Mouse (Mus musculus) 3T3-L1 (cell line): ENCODE results near the gene Trmt61a.
"Not testable (repeated sequence)": the region's sequence is repeated elsewhere in the genome, so short reads cannot be mapped to it uniquely, and the experiment has no call there.

ENCODE experiments used
- DNase-seq: peaks from one replicate; pipeline ENCODE4 v3.0.0-alpha.2; 2015; ENCODE audit warnings: low read depth, low spot score

Trmt61a gene

DNA sequence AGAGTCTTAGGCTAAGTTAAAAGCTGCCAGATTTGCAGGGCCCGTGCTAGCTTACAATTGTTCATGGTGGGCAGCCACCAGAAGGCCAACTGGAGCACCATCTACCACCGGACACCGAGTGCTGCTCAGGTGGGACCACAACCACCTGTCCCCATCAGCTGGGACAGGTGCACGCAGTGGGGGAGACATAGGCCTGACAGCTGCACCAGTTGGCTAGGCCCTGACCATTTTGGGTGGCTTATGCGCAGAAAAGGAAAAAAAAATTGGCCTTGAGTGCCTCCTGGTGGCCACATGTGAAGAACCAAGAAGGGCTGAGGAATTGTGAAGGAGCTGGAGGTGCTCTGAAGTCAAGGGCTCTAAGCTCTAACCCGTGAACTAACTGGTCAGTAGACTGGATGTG is 18.3 kb downstream of the Trmt61a start:
- peak; percentile 83 for DNase-seq

DNA sequence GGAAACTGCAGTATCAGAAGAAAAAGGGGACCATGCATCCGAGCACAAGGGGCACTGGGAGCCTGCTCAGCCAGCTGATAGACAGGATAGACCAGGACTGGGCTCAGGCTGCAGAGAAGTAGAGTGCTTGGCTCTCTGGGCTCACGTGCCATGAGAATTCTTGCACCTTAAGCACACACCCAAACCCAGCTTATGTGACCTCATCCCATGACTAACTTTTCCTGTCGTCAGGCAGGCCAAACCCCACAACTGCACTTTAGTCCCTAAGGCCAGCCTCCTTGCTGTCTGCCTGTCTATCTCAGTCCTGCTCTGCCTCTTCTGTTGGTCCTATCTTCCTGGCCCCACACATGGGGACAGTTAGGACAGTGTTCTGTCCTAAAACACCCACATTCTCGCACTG is 19.8 kb downstream of the Trmt61a start:
- DNase-seq = peak; percentile 41

DNA sequence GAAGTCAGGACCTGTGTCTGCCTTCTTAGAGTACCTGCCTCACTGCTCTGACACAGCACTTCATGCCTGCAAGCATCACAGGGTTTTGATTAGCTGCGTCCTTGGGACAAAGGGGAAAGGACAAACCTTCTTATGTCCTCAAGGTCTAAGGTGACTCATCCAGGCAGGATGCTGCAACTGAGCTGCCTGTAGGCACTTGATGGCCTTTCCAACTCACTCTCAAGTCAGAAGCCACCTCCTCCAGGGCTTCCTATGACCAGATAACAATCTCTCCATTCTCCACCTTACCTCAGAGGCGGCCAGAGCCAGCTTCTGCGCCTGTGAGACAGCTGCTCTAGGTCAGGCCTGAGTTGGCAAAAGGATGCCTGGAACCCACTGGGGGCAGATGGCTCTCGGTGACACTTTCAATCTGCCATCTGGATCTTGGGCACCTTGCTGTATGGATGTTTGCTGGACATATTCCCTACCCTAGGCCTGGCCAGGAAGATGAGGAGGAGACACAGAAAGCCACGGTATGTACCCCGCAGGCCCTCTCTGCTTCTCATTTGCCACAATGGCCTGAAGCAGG is 20.5 kb downstream of the Trmt61a start:
- DNase-seq = no peak

DNA sequence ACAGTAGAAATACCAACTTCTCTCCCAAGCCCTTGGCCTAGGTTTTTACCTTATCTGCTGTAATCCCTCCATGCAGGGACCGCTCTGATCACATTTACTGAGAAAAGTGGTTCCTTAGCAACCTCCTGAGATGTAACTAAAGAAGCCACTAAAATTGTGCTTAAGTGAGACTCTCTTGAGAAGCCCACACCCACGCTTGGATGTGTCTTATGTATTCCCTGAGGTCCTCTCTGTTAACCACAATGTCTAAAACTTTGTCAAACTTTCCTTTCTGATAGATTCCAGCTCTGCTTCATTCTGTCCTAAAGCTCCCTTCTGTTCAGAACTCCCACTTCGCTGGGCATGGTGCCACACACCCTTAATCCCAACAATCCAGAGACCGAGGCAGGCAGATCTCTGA is 21.6 kb downstream of the Trmt61a start:
- DNase-seq = no peak

DNA sequence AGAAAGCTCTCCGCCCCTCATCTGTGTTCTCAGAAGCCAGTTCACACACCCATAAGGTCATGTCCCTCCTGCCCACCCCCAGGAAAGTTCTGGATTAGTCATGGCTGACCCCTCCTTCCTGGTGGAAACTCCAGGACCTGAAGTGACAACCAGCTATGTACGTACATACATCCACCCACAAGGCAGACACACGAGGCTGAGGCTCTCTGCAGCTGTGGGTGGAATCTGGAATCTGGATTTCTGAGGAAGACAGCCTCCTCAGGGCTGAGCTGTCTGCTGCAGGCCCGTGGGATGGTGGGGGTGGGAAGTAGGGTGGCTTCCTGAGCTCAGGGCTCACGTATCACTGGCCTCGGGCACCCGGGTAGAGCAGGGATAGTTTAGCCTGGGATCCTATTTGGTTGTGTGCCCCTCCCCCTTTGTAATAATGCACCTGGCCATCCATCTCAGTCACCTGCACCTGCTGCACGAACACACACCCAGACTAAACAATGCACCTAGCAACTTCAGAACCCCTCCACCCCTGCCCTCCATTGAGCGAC is 23.1 kb downstream of the Trmt61a start:
- DNase-seq = peak; percentile 65

DNA sequence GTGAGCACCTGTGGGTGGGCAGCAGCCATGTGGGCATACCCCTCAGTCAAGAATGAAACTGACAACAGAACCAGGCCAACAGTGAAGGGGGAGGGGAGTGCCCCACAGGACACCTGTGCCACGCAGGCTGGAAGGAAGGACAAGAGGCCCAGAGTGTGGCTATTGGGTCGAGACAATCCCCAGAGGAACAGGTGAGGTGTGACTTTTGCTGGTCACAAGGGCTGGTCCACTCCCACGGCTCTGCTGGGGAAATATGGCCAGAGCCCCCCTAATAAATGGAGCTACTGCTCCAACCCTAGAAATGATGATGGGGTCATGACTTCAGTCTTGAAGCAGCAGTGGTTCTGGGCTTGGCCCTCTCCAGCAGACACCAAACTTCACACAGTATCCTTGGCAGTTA is 25.4 kb downstream of the Trmt61a start:
- no peak for DNase-seq

DNA sequence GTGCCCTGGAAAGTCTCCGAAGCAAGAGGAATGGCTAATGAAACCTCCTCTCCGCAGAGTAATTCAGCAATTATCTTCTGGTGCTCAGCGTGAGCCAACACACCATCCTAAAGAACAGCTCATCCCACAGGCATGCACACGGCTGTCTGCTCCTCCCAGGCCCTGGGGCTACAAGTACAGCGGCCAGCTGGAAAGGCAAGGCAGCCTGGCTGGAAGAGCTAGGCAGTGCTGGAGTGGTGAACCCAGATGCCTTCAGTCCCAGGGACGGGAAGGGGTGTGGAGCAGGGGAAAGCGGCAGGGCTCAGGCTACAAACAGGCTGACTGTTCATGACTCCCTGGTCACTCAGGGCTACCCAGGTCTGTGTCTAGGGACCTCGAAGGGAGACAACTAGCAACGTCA is 26.7 kb downstream of the Trmt61a start:
- DNase-seq = peak; percentile 98

DNA sequence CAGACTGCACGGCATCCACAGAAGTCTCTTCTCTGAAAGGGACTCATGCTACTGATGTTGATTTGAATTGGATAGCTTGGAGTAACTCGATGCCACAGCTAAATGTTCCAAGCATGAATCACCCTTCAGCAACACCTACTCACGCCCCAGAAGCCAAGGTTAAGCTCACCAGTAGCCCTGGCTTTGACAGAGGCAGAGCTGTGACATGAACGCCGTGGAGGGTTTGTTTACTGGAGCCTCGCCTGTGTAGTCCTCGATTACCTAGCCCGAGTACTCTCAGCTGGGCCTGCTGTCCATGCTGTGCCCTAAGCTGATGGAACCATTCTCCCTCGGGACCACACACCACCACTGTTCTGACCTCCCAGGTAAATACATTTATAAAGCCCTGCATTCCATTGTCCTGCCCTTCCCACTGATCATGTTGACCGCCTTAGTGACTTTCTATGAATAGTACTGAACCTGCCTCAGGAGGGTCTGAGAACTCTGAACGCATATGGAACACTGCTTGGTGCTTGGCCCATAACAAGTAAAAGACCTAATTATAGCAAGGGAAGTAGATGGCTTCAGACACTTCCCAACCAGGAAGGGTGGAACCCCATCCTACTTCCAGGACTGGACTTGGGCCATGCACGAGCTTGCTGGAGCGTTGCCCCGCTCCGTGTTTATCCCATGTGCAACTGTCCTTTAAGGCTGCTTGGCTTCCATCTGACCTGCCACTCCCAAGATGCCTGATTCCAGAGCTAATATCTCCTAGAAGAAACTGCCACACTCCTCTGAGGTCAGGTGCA is 27.5 kb downstream of the Trmt61a start:
- DNase-seq = peak; percentile 78

DNA sequence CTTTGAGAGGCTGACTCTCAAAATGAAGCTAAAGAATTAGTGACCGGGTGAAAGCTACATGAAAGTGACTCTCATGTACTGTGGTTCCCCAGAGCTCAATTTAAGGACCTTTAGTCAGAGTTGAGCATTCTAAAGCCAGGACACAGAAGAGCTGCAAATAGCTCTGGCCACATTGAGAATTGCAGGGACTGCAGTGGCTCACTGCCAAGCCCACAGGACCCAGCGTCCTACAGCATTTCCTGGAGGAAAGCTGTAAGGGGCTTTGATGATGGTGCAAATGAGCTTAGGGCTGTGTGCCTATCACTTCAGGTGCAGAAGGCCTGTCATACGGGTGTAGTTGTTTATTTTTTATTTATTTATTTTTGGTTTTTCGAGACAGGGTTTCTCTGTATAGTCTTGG is 30.3 kb downstream of the Trmt61a start:
- no peak for DNase-seq

DNA sequence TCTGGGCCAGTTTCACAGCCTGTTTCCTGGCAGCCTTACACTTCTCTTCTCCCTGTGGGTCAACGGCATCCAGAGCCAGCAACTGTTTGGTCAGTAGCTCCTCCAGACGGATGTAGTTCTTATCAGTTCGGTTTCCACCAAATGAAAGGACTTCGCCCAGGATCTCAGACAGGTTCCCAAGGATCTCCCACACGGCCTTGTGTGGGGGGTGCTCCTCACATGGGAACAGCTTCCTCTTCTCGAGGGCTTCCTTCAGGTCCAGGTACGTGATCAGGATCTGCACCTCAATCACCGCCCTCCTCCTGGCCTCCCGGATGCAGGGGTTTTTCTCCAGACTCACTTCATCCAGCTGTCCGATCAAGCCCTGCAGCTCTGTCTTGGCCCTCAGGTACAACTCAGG is 32.2 kb downstream of the Trmt61a start:
- no peak for DNase-seq

DNA sequence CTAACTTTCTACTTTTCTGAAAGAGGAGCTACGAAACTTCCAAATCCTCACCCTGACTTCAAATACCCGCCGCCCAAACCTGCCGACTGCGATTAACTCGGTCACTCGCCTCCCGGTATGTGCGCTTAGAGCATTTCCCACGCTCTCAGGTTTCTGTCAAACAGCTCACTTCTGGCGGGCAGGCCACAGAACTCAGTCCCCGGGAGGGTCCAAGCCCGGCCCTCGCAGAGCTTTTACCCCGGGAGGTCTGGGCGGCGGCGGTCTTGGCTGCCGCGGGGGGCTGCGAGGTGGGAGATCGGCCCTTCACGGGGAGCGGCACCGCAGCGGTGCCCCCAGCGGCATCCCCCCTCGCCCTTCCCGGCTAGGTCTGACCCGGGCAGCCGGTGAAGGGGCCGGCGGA is 34.6 kb downstream of the Trmt61a start:
- peak; percentile 49 for DNase-seq

DNA sequence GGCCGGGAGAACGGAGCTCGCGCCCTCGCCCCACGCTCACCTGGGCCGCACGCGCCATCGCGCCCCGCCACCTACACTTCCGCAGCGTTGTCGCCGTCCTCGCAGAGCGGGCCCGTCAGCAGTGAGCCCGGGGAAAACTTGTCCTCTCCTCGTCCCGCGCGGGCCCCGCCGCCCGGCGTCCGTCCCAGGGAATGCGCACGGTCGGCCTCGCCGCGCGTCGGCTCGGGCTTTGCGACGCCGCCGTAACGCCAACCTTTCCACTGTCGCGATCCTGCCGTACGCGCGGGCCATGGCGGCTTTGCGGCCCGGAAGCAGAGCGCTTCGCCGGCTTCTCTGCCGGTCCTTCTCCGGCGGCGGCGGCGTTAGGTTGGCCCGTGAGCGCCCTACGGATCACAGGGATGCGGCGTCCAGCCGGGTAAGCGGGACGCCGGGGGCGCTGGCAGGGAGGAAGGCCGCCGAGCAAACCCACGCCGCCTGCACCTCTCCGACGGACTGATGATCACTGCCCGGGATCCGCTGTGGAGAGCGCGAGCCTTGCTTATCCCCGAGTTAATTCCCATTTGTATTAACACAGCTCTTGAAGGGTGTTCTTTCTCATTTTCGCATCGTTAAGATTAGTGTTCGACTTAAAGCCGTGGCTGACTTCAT is 35.2 kb downstream of the Trmt61a start, which contains the start of the genes Bag5 and Apopt1:
Bag5 (minus strand) TSS at position 254 of the 648 bp plus-strand sequence.
Apopt1 (plus strand) TSS at position 258 of the 648 bp plus-strand sequence.
- DNase-seq = peak; percentile 74

DNA sequence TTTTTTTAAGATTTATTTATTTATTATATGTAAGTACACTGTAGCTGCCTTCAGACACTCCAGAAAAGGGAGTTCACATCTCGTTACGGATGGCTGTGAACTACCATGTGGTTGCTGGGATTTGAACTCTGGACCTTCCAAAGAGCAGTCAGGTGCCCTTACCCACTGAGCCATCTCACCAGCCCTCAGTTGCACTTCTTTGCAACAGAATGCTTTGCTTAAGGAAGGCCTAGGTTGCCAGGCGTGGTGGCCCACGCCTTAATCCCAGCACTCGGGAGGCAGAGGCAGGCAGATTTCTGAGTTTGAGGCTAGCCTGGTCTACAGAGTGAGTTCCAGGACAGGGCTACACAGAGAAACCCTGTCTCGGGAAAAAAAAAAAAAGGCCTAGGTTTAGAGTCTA is 36.0 kb downstream of the Trmt61a start:
- not testable (repeated sequence) for DNase-seq

DNA sequence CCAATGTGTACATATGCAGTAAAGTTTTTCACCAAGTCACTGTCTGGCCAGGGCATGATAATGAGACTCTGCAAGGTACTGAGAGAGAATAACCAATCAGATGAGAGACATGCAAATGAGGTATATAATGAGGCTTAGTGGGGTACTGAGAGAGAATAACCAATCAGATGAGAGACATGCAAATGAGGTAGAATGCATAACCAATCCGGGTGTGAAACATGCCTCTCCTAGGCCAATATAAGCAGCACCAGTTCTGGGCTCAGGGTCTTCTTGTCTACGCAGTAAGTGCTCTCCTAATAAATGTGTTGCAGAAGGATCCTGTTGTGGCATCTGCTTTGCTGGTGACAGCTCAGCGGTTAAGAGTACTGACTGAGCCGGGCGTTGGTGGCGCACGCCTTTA is 38.6 kb downstream of the Trmt61a start:
- DNase-seq = no peak

DNA sequence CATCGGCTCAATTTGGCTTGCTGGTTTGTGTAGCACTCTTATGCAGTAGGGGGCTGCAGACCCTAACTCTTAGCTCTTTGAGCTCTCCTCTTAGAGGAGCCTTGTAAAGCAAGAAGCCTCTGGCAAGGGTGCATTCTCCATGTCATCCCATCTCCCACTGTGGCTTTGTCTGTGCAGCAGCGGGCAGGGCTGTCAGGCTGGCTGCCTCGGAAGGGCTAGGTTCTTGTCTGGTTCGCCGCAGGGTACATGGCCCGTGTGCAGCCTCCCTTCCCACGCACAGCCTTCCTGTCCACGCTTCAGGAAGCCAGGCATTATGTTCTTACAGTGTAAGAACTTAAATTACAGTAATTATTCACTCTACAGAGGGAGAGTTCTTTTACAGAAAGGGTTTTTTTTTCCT is 40.8 kb downstream of the Trmt61a start:
- no peak for DNase-seq

DNA sequence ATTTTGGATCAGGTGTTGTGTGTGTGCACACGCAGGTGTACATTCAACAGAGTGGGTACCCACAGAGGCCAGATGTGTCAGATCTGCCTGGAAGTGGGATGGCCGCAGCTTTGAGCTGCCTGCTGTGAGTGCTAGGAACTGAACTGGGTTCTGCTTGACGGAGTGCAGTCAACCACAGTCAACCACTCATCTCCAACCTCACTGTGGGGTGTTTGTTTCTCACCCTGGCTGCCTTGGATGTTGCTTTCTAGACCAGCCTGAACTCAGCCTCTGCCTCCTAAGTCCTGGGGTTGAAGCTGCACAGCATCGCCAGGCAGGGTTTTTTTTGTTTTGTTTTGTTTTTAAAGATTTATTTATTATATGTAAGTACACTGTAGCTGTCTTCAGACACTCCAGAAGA is 42.3 kb downstream of the Trmt61a start:
- DNase-seq = no peak

DNA sequence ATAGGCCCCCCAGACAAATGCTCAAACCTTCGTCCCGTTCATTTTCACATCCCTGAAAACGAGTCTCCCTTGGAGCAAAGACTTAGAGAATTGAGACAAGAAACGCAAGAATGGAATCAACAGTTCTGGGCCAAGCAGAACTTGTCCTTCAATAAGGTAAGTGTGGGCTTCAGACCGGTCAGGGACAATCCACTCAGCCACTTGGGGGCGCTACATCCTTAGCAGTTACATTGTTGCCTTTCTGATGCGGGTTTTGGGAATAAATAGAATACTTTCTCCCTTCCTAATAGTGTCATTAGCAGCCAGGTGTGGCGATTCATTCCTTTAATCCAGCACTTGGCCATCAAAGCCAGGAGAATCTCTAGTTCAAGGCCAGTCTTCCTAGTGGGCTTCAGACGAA is 44.7 kb downstream of the Trmt61a start:
- peak; percentile 46 for DNase-seq

DNA sequence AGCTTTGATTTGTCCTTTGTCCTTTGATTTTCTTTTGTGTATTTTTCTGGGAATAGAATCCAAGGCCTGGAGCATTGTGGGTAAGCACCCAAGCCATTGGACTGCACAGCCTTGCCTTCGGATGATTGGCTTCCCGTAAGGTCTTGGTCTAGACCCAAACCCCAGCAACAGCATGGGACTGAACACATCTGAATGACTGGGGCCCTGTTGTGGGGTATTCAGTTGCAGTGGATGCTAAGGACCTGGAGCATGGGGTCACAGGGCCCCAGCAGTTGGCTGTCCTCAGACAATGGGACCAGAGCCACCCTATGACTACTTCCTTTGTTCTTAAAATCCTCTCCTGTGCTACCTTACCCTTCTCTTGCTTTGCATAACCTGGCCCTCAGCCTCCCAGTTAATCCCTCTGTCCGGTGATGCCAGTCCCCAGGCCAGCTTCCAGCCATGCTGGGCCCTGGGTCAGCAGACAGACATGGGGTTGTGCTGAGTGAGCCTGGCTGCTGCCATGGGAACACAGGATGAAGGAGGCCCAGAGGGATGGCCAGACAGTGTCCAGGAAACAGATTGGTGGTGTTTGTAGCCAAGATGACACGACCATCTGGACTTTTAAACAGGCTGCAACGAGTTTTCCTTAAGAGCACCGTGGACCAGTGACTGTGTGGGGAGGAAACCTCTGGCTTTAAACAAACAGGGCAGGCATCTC is 46.9 kb downstream of the Trmt61a start:
- DNase-seq = no peak

DNA sequence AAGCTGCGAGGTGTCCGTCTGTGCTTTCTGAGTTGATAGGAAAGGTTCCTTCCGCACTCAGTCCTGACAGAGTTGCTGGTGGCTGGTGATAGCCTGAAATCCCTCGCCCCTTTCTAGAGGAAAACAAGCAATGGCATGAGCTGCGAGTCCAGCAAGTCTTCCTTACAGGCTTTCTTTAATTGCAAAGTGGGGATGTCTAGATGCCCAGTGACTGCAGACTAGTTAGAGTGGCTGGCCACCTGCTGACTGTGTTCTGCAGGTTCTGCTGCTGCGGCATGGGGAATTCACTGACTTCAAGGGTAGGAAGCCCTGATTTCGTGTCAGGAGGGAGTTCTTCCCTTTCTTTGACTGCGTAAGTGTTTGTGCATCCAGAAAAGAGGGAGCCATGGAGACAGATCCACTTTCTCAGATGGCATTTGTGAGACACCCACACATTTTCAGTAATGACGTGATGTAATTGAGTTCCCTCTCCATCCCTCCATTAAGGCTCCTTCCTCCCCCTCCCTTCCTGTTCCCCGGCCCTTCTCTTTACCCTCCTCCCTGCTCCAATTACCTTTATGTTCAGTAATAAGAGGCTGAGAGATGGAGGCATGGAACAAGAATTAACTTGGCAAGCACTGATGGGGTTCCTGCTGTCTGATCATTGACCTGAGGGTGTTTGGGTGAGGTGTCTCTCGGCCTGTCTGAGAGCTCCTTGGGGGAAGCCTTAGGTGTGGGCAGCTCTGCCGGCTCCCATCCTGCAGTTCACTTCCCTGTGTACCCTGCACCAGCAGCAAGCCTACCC is 47.6 kb downstream of the Trmt61a start:
- no peak for DNase-seq

DNA sequence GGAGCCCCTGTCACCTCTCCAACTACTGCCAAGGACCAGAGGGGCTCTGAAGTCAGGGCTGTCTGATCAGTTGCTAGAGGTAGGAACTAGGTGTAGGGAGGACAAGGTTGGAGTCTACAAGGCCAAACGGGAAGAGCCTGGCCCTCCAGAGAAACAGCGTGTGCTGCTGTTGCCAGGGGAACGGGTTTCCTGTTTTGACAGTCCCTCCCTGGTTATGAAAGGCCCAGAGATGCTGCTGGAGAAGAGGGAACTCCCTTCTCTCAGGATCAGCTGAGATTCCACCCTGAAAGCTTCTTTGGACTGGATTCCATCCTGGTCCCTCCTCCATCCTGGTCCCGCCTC is 48.2 kb downstream of the Trmt61a start:
- DNase-seq = no peak

DNA sequence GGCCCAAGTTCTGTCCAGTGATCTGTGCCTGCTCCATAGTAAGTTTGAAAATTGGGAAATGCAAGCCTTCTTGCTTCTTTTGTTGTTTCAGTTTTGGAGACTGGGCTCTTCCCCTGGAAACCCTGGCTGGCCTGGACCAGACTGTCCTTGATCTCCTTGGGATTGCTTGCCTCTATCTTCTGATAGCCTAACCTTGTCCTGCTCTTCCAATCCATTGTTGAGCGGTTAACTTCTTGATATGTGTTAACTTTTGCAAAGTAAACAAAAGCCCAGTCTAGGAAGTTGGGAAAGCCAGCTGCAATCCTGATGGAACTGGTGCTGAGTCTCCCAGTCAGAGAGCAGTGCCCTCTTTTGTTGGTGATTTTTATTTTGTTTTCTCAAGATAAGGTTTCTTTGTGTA is 50.1 kb downstream of the Trmt61a start:
- DNase-seq = no peak
